Mouse (Mus musculus) stomach, postnatal 0 days (tissue): ENCODE data around the gene 2510009E07Rik. TPM values are rescaled to one million over a fixed set of nuclear protein-coding genes. Genes with fewer than 3 reads are reported as not detected.

Source experiments
- ATAC-seq: fragments of 200-750 bp; cut with Nextera tagmentation; 2 replicates; pipeline ENCODE4 v1.8.0; 2017; ENCODE audit not compliant: low FRiP score, low TSS enrichment
- DNase-seq: peaks from one replicate; pipeline ENCODE4 v3.0.0-alpha.2; 2016; ENCODE audit warnings: low spot score
- H3K27ac ChIP-seq: fragments of 300-500 bp; sonication (generic); replicated peaks from 2 replicates; pipeline ENCODE4 v1.5.1; 2014; ENCODE audit warnings: mild to moderate bottlenecking, control low read depth
- H3K27me3 ChIP-seq: fragments of 300-500 bp; sonication (generic); 2 replicates; pipeline ENCODE4 v1.6.1; 2014; ENCODE audit warnings: low read length; ENCODE audit not compliant: control insufficient read depth, insufficient read depth
- H3K36me3 ChIP-seq: fragments of 300-500 bp; sonication (generic); 2 replicates; pipeline ENCODE4 v1.6.1; 2014; ENCODE audit warnings: low read length, mixed read lengths; ENCODE audit not compliant: control insufficient read depth, insufficient read depth
- H3K4me1 ChIP-seq: fragments of 300-500 bp; sonication (generic); replicated peaks from 2 replicates; pipeline ENCODE4 v1.6.1; 2014; ENCODE audit warnings: antibody characterized with exemption; ENCODE audit not compliant: control insufficient read depth, insufficient read depth
- H3K4me2 ChIP-seq: fragments of 300-500 bp; sonication (generic); replicated peaks from 2 replicates; pipeline ENCODE4 v1.6.1; 2014; ENCODE audit warnings: low read depth, mild to moderate bottlenecking, control low read depth, moderate library complexity
- H3K4me3 ChIP-seq: fragments of 300-500 bp; sonication (generic); 2 replicates; pipeline ENCODE4 v1.5.1; 2014; ENCODE audit warnings: low read depth, low read length, control low read depth
- H3K9ac ChIP-seq: fragments of 300-500 bp; sonication (generic); 2 replicates; pipeline ENCODE4 v1.6.1; 2014; ENCODE audit warnings: mild to moderate bottlenecking, low read length, control low read depth, mixed read lengths
- H3K9me3 ChIP-seq: fragments of 300-500 bp; sonication (generic); 2 replicates; pipeline ENCODE4 v1.6.1; 2016; ENCODE audit warnings: low read length; ENCODE audit not compliant: control insufficient read depth
- CTCF ChIP-seq: IDR thresholded peaks from 2 replicates; pipeline ENCODE4 v1.5.1; 2016; ENCODE audit warnings: antibody characterized with exemption, low read depth, mild to moderate bottlenecking, moderate library complexity
- EP300 ChIP-seq: optimal IDR thresholded peaks from 2 replicates; pipeline ENCODE3; 2016; ENCODE audit warnings: antibody characterized with exemption
- WGBS: fragments of 180-500 bp; shearing (Covaris S2); extraction: QIAGEN DNeasy Blood & Tissue Kit; methylation state at CpG from one replicate; pipeline ENCODE4 v1.1.7; 2014; 5-methylcytosine and 5-hydroxymethylcytosine counted together
- polyA plus RNA-seq: library from polyadenylated mRNA; unstranded; fragments of >200 nt; fragmentation: Nextera tagmentation; extraction: Ambion mirVana; gene quantifications from 2 replicates; pipeline ENCODE4 v1.2.1, GENCODE M21; 2015

The 2510009E07Rik gene
- polyA plus RNA-seq, 1 experiment from 2014 or later = 9.6 TPM

DNA sequence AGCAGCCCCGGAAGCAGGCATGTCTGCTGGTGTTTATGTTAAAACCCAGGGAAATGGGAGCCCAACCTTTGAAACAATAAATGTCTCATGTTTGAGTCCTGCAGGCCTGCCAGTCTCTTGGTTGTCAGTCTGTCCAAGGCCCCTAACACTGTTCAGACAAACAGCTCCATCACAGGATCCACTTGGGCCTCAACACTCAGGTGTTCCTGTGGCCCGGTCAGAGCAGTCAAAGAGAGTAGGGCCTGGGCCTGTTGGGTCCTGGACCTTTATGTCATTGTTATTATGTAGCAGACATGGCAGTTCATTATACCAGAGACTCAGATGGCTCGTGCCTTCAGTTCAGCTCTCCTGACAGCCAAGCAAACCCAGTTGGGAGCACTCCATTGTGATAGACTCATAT is 49.9 kb downstream of the 2510009E07Rik start:
- no peaks in the 10 kb centered on the region for H3K9me3 ChIP-seq
- no peaks in the 10 kb centered on the region for H3K36me3 ChIP-seq
- no peak for TF ChIP-seq CTCF
- no peak for TF ChIP-seq EP300
- no peak for ATAC-seq
- H3K27me3 ChIP-seq = no peaks in the 10 kb centered on the region
- peak overlapping the region; percentile 32 for H3K4me2 ChIP-seq
- peak overlapping the region; percentile 50; the same call in 1 of the 2 replicates for H3K9ac ChIP-seq
- no peak for DNase-seq
- 0 out of 2 replicates have a peak, but pooled peaks cover 4% of the 10 kb centered on the region for H3K4me1 ChIP-seq
- peak overlapping the region; percentile 76 for H3K27ac ChIP-seq
- WGBS = 62% methylated on average over 3 of the region's 3 CpGs
- H3K4me3 ChIP-seq = no peak overlapping the region

DNA sequence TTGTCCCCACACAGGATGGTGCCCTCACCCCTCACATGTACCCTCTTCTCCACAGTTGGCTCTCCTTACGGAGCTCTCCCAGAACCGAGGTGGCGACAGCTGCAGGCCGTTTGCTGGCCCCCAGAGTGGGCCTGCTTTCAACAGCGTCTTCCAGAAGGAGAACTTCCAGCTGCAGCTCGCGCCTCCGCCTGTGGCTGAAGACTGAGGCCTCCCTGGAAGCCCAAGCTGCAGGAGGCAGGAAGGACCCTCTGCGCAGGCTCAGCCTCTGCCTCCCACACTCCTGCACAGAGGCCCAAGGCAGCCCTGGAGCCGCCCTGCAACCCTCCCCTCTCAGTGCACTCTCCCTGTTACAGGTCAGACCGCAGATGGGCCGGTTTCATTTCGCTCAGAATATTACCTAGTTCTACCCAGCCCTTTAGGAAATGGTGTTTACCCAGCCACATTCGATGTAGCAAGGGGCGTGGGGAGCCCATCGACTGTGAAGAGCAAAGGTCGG is 50.4 kb downstream of the 2510009E07Rik start:
- H3K36me3 ChIP-seq = no peaks in the 10 kb centered on the region
- TF ChIP-seq CTCF (no peak; the same call in 1 of the 2 replicates), EP300 (no peak)
- peak; percentile 63 for DNase-seq
- 22% methylated on average over 17 of the region's 17 CpGs for WGBS
- H3K9ac ChIP-seq = peak overlapping the region; percentile 50
- H3K4me3 ChIP-seq = no peak overlapping the region
- H3K4me2 ChIP-seq = peak overlapping the region; percentile 32
- no peaks in the 10 kb centered on the region for H3K27me3 ChIP-seq
- 0 out of 2 replicates have a peak, but pooled peaks cover 4% of the 10 kb centered on the region for H3K4me1 ChIP-seq
- ATAC-seq = peak; percentile 76
- peak overlapping the region; percentile 76 for H3K27ac ChIP-seq
- H3K9me3 ChIP-seq = no peaks in the 10 kb centered on the region

DNA sequence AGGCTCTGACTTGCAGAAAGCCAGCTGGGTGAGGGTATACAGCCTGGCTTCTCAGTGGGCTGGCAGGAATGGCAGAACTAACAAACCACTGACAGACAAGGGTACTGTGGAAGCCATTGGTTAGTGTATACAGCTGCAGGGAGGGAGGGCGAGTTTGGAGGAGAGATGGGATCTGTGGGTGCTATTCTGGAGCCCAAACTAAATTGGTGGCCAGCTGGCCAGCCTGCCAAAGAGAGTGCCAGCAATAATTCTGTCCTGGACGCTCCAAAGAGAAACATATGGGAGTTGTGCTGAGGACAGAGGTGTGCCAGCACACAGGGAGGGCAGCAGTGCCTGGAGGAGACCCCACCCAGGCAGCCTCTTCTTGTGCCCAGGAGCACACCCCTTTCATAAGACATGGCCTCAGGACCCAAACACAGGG is 50.8 kb downstream of the 2510009E07Rik start:
- Histone ChIP-seq H3K4me3 (no peak overlapping the region), H3K9ac (peak overlapping the region; percentile 50), H3K4me2 (peak overlapping the region; percentile 32; the same call in 1 of the 2 replicates), H3K27ac (peak overlapping the region; percentile 76), H3K9me3 (no peaks in the 10 kb centered on the region), H3K36me3 (no peaks in the 10 kb centered on the region), H3K4me1 (0 out of 2 replicates have a peak, but pooled peaks cover 4% of the 10 kb centered on the region), H3K27me3 (no peaks in the 10 kb centered on the region)
- ATAC-seq (no peak; the same call in 1 of the 2 replicates), DNase-seq (no peak)
- no peak for TF ChIP-seq EP300
- no peak for TF ChIP-seq CTCF
- WGBS = 74% methylated on average over 2 of the region's 2 CpGs

DNA sequence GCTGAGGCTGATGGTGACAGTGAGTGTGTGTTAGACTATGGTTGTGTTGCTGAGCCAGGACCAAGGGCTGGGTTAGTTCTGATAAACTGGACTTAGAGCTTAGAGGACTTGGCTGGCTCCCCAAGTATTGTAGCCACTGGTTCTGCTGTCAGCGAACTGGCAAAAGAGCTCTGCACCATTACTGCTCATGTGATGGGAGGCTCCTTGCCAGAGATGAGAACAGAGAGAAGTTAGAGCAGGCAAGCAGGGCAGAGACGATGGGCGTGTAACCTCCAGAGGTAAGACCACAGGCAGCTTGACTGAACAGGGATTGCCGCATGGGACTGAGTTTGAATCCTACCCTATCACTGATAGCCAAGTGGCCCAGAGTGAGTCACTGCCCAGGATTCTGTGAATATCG is 51.6 kb downstream of the 2510009E07Rik start:
- Histone ChIP-seq H3K4me3 (no peak overlapping the region), H3K9ac (no peak overlapping the region), H3K9me3 (no peaks in the 10 kb centered on the region), H3K4me1 (0 out of 2 replicates have a peak, but pooled peaks cover 4% of the 10 kb centered on the region), H3K36me3 (no peaks in the 10 kb centered on the region), H3K4me2 (no peak overlapping the region), H3K27ac (no peak overlapping the region), H3K27me3 (no peaks in the 10 kb centered on the region)
- 86% methylated on average over 5 of the region's 5 CpGs for WGBS
- no peak for ATAC-seq
- DNase-seq = no peak
- no peak for TF ChIP-seq EP300
- TF ChIP-seq CTCF = no peak

DNA sequence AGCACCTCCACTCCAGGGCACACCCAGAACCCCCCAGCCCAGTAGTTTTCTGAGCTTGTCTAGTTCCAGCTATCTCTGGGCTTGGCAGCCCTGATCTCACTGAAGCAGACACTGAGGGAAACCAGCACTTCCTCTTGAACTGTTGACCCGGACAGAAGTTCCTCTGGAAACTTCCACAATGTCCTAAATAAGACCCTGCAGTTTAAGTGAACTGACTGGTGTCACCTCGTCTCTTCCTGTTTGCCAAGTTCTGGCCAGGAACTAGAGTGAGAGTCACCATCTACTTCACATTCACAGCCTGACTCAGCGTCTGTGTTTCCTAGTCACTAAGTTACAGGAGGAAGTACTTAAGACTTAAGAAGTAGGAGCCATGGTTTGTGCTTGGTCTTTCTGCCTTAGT is 52.5 kb downstream of the 2510009E07Rik start:
- H3K4me1 ChIP-seq = 0 out of 2 replicates have a peak, but pooled peaks cover 4% of the 10 kb centered on the region
- ATAC-seq (peak; percentile 43; the same call in 1 of the 2 replicates), DNase-seq (no peak)
- TF ChIP-seq CTCF (no peak), EP300 (no peak)
- peak overlapping the region; percentile 31; the same call in 1 of the 2 replicates for H3K27ac ChIP-seq
- H3K27me3 ChIP-seq = no peaks in the 10 kb centered on the region
- H3K4me2 ChIP-seq = no peak overlapping the region
- H3K9ac ChIP-seq = no peak overlapping the region
- no peak overlapping the region for H3K4me3 ChIP-seq
- no peaks in the 10 kb centered on the region for H3K9me3 ChIP-seq
- WGBS = 62% methylated on average over 3 of the region's 3 CpGs
- H3K36me3 ChIP-seq = no peaks in the 10 kb centered on the region

DNA sequence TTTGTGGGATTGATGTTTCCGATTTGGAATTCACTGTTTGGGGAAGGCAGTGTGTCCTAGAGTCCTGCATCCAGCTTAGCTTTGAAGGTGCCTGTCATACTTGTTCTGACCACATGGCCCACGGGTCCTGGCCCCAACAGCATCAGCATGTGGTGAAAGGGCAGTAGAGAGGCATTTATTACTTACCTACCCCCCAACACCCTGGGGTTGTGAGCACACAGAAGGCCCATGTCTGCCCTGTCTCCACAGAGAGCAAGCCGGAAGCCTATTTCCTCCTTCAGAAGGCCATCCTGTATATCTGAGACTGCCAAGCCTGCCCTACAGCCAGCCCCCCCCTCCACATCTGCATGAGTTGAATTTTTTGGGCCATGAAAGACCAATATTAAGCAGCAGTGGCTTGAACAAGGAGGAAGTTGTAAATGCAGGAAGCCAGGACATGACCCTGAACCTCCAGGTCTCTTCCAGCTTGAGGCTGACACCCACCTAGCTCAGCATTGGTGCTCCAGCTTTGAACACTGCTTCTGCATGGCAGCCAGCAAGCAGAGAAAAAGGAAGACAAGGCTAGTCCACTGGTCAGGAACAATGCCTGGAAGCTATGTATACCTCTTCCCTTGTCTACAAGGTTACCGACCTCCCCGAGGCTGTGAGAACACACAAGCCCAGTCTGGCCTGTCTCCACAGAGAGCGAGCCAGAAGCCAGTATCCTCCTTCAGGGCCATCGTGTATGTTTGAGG is 53.5 kb downstream of the 2510009E07Rik start:
- Histone ChIP-seq H3K4me2 (no peak overlapping the region), H3K4me1 (0 out of 2 replicates have a peak, but pooled peaks cover 4% of the 10 kb centered on the region), H3K4me3 (no peak overlapping the region), H3K27ac (no peak overlapping the region), H3K9ac (no peak overlapping the region), H3K9me3 (no peaks in the 10 kb centered on the region), H3K27me3 (no peaks in the 10 kb centered on the region), H3K36me3 (no peaks in the 10 kb centered on the region)
- no peak for ATAC-seq
- TF ChIP-seq EP300 (no peak), CTCF (no peak)
- WGBS = 71% methylated on average over 7 of the region's 7 CpGs
- no peak for DNase-seq
